Mouse (Mus musculus) limb, embryonic 10.5 days (tissue): ENCODE data around the gene 1700016K19Rik. TPM values are rescaled to one million over a fixed set of nuclear protein-coding genes. Genes with fewer than 3 reads are reported as not detected.

Experiments used
- DNase-seq: peaks from one replicate; pipeline ENCODE4 v3.0.0-alpha.2; 2017; ENCODE audit warnings: low spot score
- H3K27ac ChIP-seq: fragments of 300-500 bp; sonication (generic); 2 replicates; pipeline ENCODE4 v1.5.1; 2016; ENCODE audit warnings: mild to moderate bottlenecking
- H3K27me3 ChIP-seq: fragments of 300-500 bp; sonication (generic); 2 replicates; pipeline ENCODE4 v1.6.1; 2016; ENCODE audit warnings: low read depth, mild to moderate bottlenecking; ENCODE audit not compliant: poor library complexity, severe bottlenecking
- H3K36me3 ChIP-seq: fragments of 300-500 bp; sonication (generic); 2 replicates; pipeline ENCODE4 v1.6.1; 2016; ENCODE audit warnings: mild to moderate bottlenecking, moderate library complexity
- H3K4me1 ChIP-seq: fragments of 300-500 bp; sonication (generic); 2 replicates; pipeline ENCODE4 v1.6.1; 2016
- H3K4me3 ChIP-seq: fragments of 300-500 bp; sonication (generic); 2 replicates; pipeline ENCODE4 v1.5.1; 2016; ENCODE audit warnings: mild to moderate bottlenecking, moderate library complexity
- H3K9me3 ChIP-seq: fragments of 300-500 bp; sonication (generic); replicated peaks from 2 replicates; pipeline ENCODE4 v1.6.1; 2016; ENCODE audit warnings: mild to moderate bottlenecking
- WGBS: fragments of 180-500 bp; shearing (Covaris S2); methylation state at CpG from one replicate; pipeline ENCODE4 v1.1.7; 2016; 5-methylcytosine and 5-hydroxymethylcytosine counted together
- polyA plus RNA-seq: library from polyadenylated mRNA; unstranded; fragments of >200 nt; fragmentation: Nextera tagmentation; extraction: Ambion mirVana; gene quantifications from 2 replicates; pipeline ENCODE4 v1.2.1, GENCODE M21; 2016

1700016K19Rik gene
- polyA plus RNA-seq, 1 experiment from 2014 or later, result 0.36 TPM

DNA sequence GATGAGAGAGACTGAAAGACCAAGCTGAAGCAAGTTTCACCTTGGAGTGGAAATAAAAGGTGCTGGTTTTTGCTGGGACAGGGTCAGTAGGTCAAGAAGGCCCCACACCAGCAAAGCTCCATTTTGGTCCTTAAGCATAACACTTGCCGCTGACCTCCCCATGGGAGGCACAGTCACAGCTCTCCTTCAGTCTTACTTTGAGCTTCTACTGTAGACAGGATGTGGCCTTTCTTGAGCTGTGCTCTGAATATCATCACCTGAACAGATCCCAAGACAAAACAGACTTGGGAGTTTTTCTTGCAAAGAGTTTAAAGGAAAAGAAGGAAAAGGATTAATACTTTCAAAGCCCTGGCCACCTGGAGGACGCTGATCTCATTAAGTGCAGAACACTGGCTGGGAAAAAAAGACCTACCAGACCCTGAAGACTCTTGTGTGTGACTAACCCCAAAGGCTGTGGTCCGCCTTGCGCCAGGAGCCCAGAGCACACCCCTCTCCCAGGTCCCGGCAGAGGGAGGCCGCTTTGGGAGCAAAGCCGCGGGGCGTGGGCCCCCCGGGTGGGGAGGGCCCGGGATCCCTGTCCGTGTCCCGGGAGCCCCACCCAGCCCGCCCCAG lies 26.9 kb downstream of the 1700016K19Rik start:
- peaks cover 25% of the 10 kb centered on the region for H3K36me3 ChIP-seq
- no peak for DNase-seq
- H3K9me3 ChIP-seq, result no peaks in the 10 kb centered on the region
- peaks cover 18% of the 10 kb centered on the region for H3K27me3 ChIP-seq
- H3K4me3 ChIP-seq, result peak overlapping the region; percentile 69
- H3K4me1 ChIP-seq, result peaks cover 37% of the 10 kb centered on the region
- H3K27ac ChIP-seq, result peak overlapping the region; percentile 89
- WGBS, result 6% methylated on average over 14 of the region's 14 CpGs

DNA sequence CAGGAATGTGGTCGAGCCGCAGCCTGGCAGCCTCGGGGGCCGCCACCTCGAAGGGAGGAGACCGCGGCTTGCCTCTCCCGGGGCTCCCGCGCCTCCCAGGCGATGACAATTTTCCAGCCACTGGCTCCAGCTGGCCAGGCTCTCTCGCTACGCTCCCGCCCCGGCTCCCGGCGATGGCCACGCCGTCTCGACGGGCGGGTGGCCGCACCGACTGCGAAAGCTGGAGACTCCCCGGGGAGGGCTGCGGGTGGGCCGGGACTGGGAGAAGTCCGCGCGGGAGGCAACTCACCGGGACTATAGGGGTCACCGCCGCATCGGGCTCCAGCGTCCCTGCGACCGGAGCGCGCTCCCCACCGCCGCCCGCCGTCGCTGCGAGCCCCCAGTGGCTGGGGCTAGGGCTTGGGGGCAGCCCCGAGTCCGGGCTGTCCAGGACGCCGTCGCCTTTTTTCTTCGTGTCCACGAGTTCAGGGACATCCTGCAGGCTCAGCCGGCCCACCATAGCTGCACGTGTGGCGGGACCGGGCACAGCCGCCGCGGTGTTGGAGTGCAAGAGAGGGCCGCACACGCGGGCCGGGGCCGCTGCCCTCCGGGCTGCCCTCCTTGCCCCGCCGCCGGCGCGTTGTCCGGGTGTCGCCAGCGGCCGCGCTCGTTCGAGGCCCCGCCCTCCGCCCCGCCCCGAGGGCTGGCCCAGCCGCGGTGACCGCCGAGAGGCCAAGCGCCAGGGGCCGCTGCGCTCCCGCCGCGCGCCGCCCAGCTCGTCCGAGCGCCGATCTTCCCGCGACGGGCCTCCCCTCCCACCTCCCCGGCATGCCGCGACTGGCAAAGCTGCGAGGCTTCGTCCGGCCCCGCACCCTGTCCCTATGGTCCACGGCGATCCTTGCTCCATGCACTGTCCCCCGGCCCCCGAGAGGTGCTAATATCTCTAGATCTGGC lies 27.7 kb downstream of the 1700016K19Rik start, which contains the start of gene Rflnb:
TSS of gene Rflnb (minus strand) at position 644 of the 933 bp plus-strand sequence.
- peak; percentile 93 for DNase-seq
- Histone ChIP-seq H3K27ac (peak within 1 kb of the TSS; percentile 89), H3K36me3 (peaks cover 19% of the 10 kb centered on the region), H3K27me3 (peaks cover 18% of the 10 kb centered on the region), H3K4me3 (peak within 1 kb of the TSS; percentile 69), H3K4me1 (peaks cover 37% of the 10 kb centered on the region), H3K9me3 (no peaks in the 10 kb centered on the region)
- WGBS, result 1% methylated on average over 108 of the region's 112 CpGs

DNA sequence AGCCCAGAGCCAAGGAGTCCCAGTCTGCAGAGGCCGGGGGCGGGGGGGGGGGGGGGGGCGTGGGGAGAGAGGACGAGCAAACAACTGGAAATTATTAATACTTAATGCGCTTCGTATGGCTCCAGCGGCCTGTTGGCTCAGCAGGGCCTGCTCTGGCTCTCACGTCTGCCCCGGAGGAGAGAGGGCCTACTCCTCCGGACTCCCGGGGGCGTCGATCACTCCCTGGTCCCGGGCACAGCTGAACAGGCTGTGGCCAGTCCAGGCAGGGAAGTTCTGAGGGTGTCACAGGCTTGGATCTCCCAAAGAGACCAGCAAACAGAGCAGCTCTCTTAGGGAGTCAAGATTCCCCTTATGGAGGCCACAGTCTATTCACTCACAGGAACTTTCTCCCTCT lies 28.4 kb downstream of the 1700016K19Rik start:
- peaks cover 18% of the 10 kb centered on the region for H3K27me3 ChIP-seq
- peaks cover 13% of the 10 kb centered on the region for H3K36me3 ChIP-seq
- no peaks in the 10 kb centered on the region for H3K9me3 ChIP-seq
- DNase-seq, result no peak
- peak overlapping the region; percentile 89 for H3K27ac ChIP-seq
- WGBS, result 2% methylated on average over 10 of the region's 14 CpGs
- H3K4me3 ChIP-seq, result peak overlapping the region; percentile 69
- peaks cover 37% of the 10 kb centered on the region for H3K4me1 ChIP-seq

GRCm38 (mm10) chr11:76033359-76033758 lies 33.6 kb downstream of the 1700016K19Rik start:
- H3K27ac ChIP-seq, result no peak overlapping the region
- 92% methylated on average over 6 of the region's 6 CpGs for WGBS
- no peaks in the 10 kb centered on the region for H3K9me3 ChIP-seq

DNA sequence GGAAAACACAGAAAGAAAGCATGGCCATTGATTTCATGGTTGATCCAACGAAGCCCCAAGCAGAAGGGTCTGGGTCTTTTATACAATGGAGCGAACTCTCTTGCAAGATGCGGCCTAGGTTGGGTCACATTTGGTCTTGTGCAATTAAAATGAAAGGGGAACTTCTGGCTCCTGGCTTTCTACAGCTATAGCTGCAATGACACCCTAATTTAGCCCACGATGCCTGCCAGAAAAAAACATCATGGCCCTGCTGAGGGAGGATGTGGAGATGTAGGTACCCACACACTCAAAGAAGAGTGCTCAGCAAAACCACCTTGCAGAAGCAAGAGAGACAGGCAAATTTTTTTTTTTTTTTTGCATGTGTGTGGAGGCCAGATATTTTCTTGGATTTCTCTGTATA lies 34.1 kb downstream of the 1700016K19Rik start:
- Histone ChIP-seq H3K4me3 (no peak overlapping the region), H3K4me1 (peaks cover 13% of the 10 kb centered on the region), H3K9me3 (no peaks in the 10 kb centered on the region), H3K27me3 (peaks cover 12% of the 10 kb centered on the region), H3K36me3 (no peaks in the 10 kb centered on the region), H3K27ac (no peak overlapping the region)
- WGBS, result 80% methylated on average over 4 of the region's 4 CpGs
- no peak for DNase-seq

More at GRCm38 (mm10) chr11:76033359-76033758, 33.6 kb downstream of the 1700016K19Rik start:
- DNase-seq, result no peak
- Histone ChIP-seq H3K36me3 (no peaks in the 10 kb centered on the region), H3K4me3 (no peak overlapping the region), H3K4me1 (peaks cover 10% of the 10 kb centered on the region), H3K27me3 (peaks cover 12% of the 10 kb centered on the region)

DNA sequence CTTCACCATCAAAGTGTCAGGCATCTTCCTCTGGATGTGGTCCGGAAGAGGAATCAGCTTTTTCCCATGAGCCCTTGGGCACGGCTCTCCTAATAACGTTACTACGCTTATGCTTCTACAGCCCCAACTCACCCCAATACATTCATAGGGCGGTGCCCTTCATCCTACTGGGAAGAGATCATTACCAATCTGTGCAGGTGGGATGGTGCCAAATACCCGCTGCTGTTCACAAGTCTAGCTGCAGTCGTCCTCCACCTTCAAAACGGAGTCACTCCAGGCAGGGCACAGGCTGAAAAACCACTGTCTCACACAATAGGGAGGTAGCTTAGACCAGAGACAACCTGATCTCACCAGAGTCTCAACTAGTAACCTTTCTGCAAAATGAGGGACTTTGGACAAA lies 35.5 kb downstream of the 1700016K19Rik start:
- no peaks in the 10 kb centered on the region for H3K27me3 ChIP-seq
- H3K36me3 ChIP-seq, result no peaks in the 10 kb centered on the region
- H3K4me3 ChIP-seq, result no peak overlapping the region
- WGBS, result 86% methylated on average over 8 of the region's 8 CpGs
- no peak for DNase-seq
- H3K9me3 ChIP-seq, result no peaks in the 10 kb centered on the region
- H3K4me1 ChIP-seq, result peaks cover 13% of the 10 kb centered on the region
- no peak overlapping the region for H3K27ac ChIP-seq

- Histone ChIP-seq H3K4me1 (peaks cover 35% of the 10 kb centered on the region), H3K36me3 (no peaks in the 10 kb centered on the region), H3K27ac (no peak overlapping the region), H3K27me3 (no peaks in the 10 kb centered on the region), H3K4me3 (no peak overlapping the region), H3K9me3 (no peaks in the 10 kb centered on the region)
- 51% methylated on average over 6 of the region's 6 CpGs for WGBS
- no peak for DNase-seq
Observed at GRCm38 (mm10) chr11:76037581-76038294, 38.0 kb downstream of the 1700016K19Rik start.

DNA sequence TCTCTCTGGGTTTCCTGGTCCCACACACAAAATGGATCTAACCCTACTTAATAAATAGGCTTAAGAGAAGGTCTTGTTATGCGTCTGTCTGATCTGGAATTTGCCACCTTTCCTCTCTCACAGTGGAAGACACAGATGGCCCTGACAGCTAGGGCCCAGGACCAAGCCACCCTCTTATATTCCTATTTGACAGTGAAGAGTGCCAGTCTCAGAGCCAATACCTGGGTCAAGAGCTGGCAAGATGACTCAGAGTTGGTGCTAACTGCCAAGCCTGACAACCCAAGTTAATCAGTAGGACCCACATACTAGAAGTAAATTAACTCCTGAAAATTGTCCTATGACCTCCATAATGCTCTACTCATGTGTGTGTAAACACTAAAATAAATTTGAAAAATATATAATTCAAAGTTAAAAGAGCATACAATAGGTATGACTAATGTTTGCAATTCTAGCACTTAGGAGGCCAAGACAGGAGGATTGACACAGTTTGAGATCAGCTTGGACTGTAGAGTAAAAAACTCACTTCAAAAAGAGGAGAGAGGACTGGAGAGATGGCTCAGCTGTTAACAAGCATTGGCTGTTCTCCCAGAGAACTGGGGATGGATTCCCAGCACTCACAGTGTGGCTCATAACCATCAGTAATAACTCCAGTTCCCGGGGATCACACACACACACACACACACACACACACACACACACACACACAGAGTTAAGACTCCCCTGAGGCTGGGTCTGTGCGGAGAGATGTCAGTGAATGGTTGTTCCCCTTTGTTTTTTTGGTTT lies 39.8 kb downstream of the 1700016K19Rik start:
- Histone ChIP-seq H3K4me3 (no peak overlapping the region), H3K27ac (no peak overlapping the region), H3K4me1 (peaks cover 41% of the 10 kb centered on the region), H3K9me3 (no peaks in the 10 kb centered on the region), H3K36me3 (no peaks in the 10 kb centered on the region), H3K27me3 (no peaks in the 10 kb centered on the region)
- WGBS, result 90% methylated on average over 3 of the region's 3 CpGs
- no peak for DNase-seq

DNA sequence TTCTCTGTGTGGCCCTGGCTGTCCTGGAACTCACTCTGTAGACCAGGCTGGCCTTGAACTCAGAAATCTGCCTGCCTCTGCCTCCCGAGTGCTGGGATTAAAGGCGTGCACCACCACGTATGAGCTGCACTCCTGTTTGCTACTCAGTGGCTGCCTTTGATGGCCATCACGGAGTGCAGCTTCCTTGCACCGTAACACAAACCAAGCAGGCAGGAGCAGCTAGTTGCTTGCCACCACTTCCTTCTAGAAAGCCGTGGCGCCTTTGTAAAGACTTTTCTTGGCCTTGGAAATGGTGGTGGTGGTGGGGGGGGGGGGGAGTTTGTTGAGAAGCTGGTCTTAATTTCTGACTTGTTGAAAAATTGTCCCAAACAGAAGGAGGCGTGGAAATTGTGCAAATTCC lies 40.4 kb downstream of the 1700016K19Rik start:
- DNase-seq, result no peak
- no peaks in the 10 kb centered on the region for H3K9me3 ChIP-seq
- 88% methylated on average over 8 of the region's 8 CpGs for WGBS

GRCm38 (mm10) chr11:76040761-76041376 lies 41.2 kb downstream of the 1700016K19Rik start:
- Histone ChIP-seq H3K27me3 (no peaks in the 10 kb centered on the region), H3K9me3 (no peaks in the 10 kb centered on the region), H3K4me3 (no peak overlapping the region), H3K4me1 (peaks cover 38% of the 10 kb centered on the region), H3K36me3 (peaks cover 5% of the 10 kb centered on the region; the same call in 1 of the 2 replicates), H3K27ac (no peak overlapping the region)
- WGBS, result 81% methylated on average over 4 of the region's 4 CpGs
- DNase-seq, result no peak

More for the DNA sequence above, 40.4 kb downstream of the 1700016K19Rik start:
- H3K4me3 ChIP-seq, result no peak overlapping the region
- no peaks in the 10 kb centered on the region for H3K27me3 ChIP-seq
- H3K4me1 ChIP-seq, result peaks cover 38% of the 10 kb centered on the region
- H3K27ac ChIP-seq, result no peak overlapping the region
- peaks cover under 1% of the 10 kb centered on the region; the same call in 1 of the 2 replicates for H3K36me3 ChIP-seq

DNA sequence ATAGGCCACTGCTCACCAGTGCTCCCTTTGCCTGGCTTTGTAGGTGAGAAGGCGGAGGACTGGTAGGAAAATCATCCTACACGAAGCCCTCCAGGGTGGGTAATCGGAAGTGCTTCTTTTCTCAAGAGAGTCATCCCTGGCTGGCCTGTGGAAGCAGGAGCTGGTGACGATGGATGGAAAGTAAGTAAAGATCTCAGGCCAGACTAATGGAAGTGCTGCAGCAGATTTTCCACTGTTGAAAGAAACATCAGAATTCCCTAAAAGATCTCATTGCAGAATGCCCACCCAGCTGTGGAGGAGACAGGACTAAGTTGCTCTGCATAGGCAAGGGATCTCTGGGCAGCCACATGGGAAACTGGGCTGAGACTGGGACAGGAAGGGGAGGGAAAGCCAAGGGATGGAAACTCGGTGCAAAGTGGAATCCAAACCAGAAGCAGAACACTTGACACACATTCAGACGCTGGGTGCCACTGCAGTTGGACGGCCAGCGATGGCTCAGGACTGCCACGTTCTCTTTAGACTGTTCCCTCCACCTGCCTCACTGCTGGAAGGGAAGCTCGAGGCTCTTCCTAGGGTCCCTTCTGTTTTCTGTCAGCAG lies 42.4 kb downstream of the 1700016K19Rik start:
- Histone ChIP-seq H3K27ac (peak overlapping the region; percentile 65; the same call in 1 of the 2 replicates), H3K4me1 (peaks cover 38% of the 10 kb centered on the region), H3K36me3 (peaks cover 10% of the 10 kb centered on the region; the same call in 1 of the 2 replicates), H3K27me3 (no peaks in the 10 kb centered on the region), H3K4me3 (no peak overlapping the region), H3K9me3 (no peaks in the 10 kb centered on the region)
- no peak for DNase-seq
- WGBS, result 63% methylated on average over 10 of the region's 10 CpGs
